In genomic region chr5:131595730-131596129, GRCm38 (mm10) we compare ENCODE assay signal across 19 mouse cellular contexts.
A peak's percentile ranks its signal among the peaks of the same experiment; 100 is the strongest.
DNase-seq lines count a peak whose midpoint lies in the region; ATAC-seq and TF ChIP-seq lines count a peak whose summit lies in the region.
"Had no signal": no experiment of that assay in that cellular context is flagged by ENCODE, and none has a peak within 500 bp of the region (broad histone marks: within the 10 kb centered on the region; RNA-seq: fewer than 3 reads in every experiment).

No protein-coding gene starts in this region.

- no peak overlapping the region for H3K4me2 ChIP-seq in hindbrain, embryonic 12.5 days (replicated peaks)
- no peak overlapping the region for H3K4me2 ChIP-seq in hindbrain, embryonic 11.5 days (replicated peaks; ENCODE audit: low read depth, low read length)
- H3K4me2 ChIP-seq: liver, embryonic 13.5 days; lung, embryonic 15.5 days had no signal

- peak overlapping the region; percentile 71 for H3K27ac ChIP-seq in hindbrain, embryonic 12.5 days
- no peak overlapping the region for H3K27ac ChIP-seq in hindbrain, embryonic 11.5 days (ENCODE audit: low read depth, low read length)
- peak overlapping the region; percentile 16; the same call in 1 of the 2 replicates for H3K27ac ChIP-seq in ES-Bruce4 (ENCODE audit: insufficient read depth, low read length)
- peak overlapping the region; percentile 27; the same call in 1 of the 2 replicates for H3K27ac ChIP-seq in limb, embryonic 10.5 days
- H3K27ac ChIP-seq: kidney, postnatal 0 days; liver, embryonic 13.5 days; lung, embryonic 15.5 days; macrophage had no signal

- H3K4me3 ChIP-seq in hindbrain, embryonic 12.5 days = no peak overlapping the region
- H3K4me3 ChIP-seq in hindbrain, embryonic 11.5 days (ENCODE audit: low read depth, low read length) = no peak overlapping the region
- H3K4me3 ChIP-seq in ES-Bruce4 (ENCODE audit: low read depth, low read length) = no peak overlapping the region
- H3K4me3 ChIP-seq in limb, embryonic 10.5 days = 0 out of 2 replicates have a peak overlapping the region, but pooled peaks have one; percentile 15
- H3K4me3 ChIP-seq: liver, embryonic 13.5 days; lung, embryonic 15.5 days had no signal

- TF ChIP-seq CTCF in ES-Bruce4 (IDR thresholded peaks at IDR 0.05; ENCODE audit: low read depth, low read length) = no peak
- no peak for TF ChIP-seq CTCF in brain, embryonic 14.5 days (IDR thresholded peaks at IDR 0.05; ENCODE audit: borderline replicate concordance, extremely low read depth, insufficient read depth, insufficient read length)

- no peak for DNase-seq in hindbrain, embryonic 11.5 days (ENCODE audit: low spot score)
- DNase-seq in brain, embryonic 14.5 days (ENCODE audit: low read depth) = peak; percentile 31
- no peak for DNase-seq in limb, embryonic 10.5 days (ENCODE audit: low spot score)
- DNase-seq in natural killer cell, adult 2 months (ENCODE audit: low spot score in 2 of 2) = no peak
- DNase-seq in layer of hippocampus, adult 8-10 months (ENCODE audit: low spot score in 2 of 2) = no peak
- DNase-seq in adrenal gland, postnatal 10 days = no peak
- DNase-seq: adrenal gland, adult 2 months; cerebellum, adult 11-12 months; cerebellum, postnatal 36 days; gastrocnemius, postnatal 36 days; heart, postnatal 10 days; left cerebral cortex, postnatal 4 days; liver, embryonic 13.5 days had no signal

- H3K9me3 ChIP-seq in hindbrain, embryonic 12.5 days (replicated peaks) = no peaks in the 10 kb centered on the region
- H3K9me3 ChIP-seq in hindbrain, embryonic 11.5 days (ENCODE audit: control insufficient read depth, low read length) = no peaks in the 10 kb centered on the region
- H3K9me3 ChIP-seq in ES-Bruce4 (replicated peaks; ENCODE audit: control insufficient read depth, insufficient read depth, low read length, poor library complexity, severe bottlenecking) = no peaks in the 10 kb centered on the region
- no peaks in the 10 kb centered on the region for H3K9me3 ChIP-seq in limb, embryonic 10.5 days (replicated peaks)
- H3K9me3 ChIP-seq: liver, embryonic 13.5 days; lung, embryonic 15.5 days had no signal

- H3K36me3 ChIP-seq in hindbrain, embryonic 12.5 days = no peaks in the 10 kb centered on the region
- H3K36me3 ChIP-seq in hindbrain, embryonic 11.5 days (ENCODE audit: control insufficient read depth, insufficient read depth, low read length) = no peaks in the 10 kb centered on the region
- H3K36me3 ChIP-seq in ES-Bruce4 (ENCODE audit: control insufficient read depth, insufficient read depth, low read length, poor library complexity, severe bottlenecking) = no peaks in the 10 kb centered on the region
- H3K36me3 ChIP-seq in limb, embryonic 10.5 days = no peaks in the 10 kb centered on the region
- H3K36me3 ChIP-seq: liver, embryonic 13.5 days; lung, embryonic 15.5 days had no signal

- TF ChIP-seq POLR2A in ES-Bruce4 (IDR thresholded peaks at IDR 0.05; ENCODE audit: insufficient read depth, low read length) = no peak
- no peak for TF ChIP-seq POLR2A in brain, embryonic 14.5 days (IDR thresholded peaks at IDR 0.05; ENCODE audit: borderline replicate concordance, extremely low read depth, insufficient read depth, insufficient read length, poor library complexity, severe bottlenecking)

- peak; percentile 68; the same call in 1 of the 2 replicates for TF ChIP-seq EP300 in ES-Bruce4 (IDR thresholded peaks at IDR 0.05; ENCODE audit: insufficient read depth, low read depth, low read length)

- ATAC-seq in hindbrain, embryonic 12.5 days (ENCODE audit: low FRiP score) = no peak
- ATAC-seq in hindbrain, embryonic 11.5 days (ENCODE audit: low FRiP score) = no peak
- ATAC-seq: inflammation-experienced regulatory T-cells, adult 6 months had no signal

- peaks cover 34% of the 10 kb centered on the region for H3K27me3 ChIP-seq in hindbrain, embryonic 12.5 days
- peaks cover 23% of the 10 kb centered on the region for H3K27me3 ChIP-seq in hindbrain, embryonic 11.5 days (ENCODE audit: control insufficient read depth, insufficient read depth, low read length)
- no peaks in the 10 kb centered on the region for H3K27me3 ChIP-seq in ES-Bruce4 (ENCODE audit: control insufficient read depth, insufficient read depth, low read length, poor library complexity, severe bottlenecking)
- peaks cover 94% of the 10 kb centered on the region for H3K27me3 ChIP-seq in limb, embryonic 10.5 days (ENCODE audit: low read depth, poor library complexity, severe bottlenecking)
- H3K27me3 ChIP-seq: liver, embryonic 13.5 days had no signal

- peaks cover 52% of the 10 kb centered on the region for H3K4me1 ChIP-seq in hindbrain, embryonic 12.5 days
- peaks cover 20% of the 10 kb centered on the region for H3K4me1 ChIP-seq in hindbrain, embryonic 11.5 days (replicated peaks; ENCODE audit: control insufficient read depth, insufficient read depth, low read length)
- H3K4me1 ChIP-seq in ES-Bruce4 (ENCODE audit: control insufficient read depth, insufficient read depth, low read length) = no peaks in the 10 kb centered on the region
- H3K4me1 ChIP-seq in limb, embryonic 10.5 days = peaks cover 37% of the 10 kb centered on the region

- 10% methylated on average over 8 of the region's 8 CpGs for WGBS in hindbrain, embryonic 12.5 days
- 9% methylated on average over 8 of the region's 8 CpGs for WGBS in hindbrain, embryonic 11.5 days
- 13% methylated on average over 8 of the region's 8 CpGs for WGBS in limb, embryonic 10.5 days

- no peak overlapping the region for H3K9ac ChIP-seq in hindbrain, embryonic 12.5 days
- no peak overlapping the region for H3K9ac ChIP-seq in hindbrain, embryonic 11.5 days (ENCODE audit: low read depth, low read length)
- H3K9ac ChIP-seq in ES-Bruce4 (ENCODE audit: low read depth, poor library complexity, severe bottlenecking) = no peak overlapping the region
- H3K9ac ChIP-seq: liver, embryonic 13.5 days; lung, embryonic 15.5 days had no signal
